Mouse (Mus musculus) R1 (cell line): ENCODE measurements at regions not wholly inside any gene's neighbourhood (a gene's known extent, or its start where the extent isn't known, plus 50 kb on each side); places are given as distances from the start of the nearest gene placed in this dataset.

Source experiments
- DNase-seq: peaks from one replicate; pipeline ENCODE4 v3.0.0-alpha.2; 2018; ENCODE audit warnings: low read depth, low spot score

- DNase-seq, result no peak
These were observed 266.2 kb upstream of the 1700008P02Rik start for GRCm38 (mm10) chr3:6886200-6887052.

DNA sequence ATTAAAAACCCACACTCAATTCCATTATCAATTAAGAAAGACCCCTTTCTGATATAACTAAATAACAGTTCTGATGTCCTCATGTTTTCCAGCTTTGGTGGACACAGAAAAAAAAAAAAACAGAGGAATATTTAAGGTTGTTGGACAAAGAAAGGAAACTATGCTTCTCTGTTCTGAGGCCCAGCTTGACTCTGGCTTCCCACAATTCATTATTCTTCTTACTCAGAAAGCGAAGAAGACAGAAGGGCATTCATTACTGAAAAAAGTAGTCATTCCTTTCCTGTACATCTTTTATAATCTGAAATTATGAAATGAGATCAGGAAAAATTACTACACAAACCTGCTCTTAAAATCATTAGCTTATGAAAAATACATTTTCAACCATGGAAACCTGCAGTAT is 263.2 kb upstream of the 1700008P02Rik start:
- DNase-seq, result no peak

GRCm38 (mm10) chr3:6876265-6876664 is 256.0 kb upstream of the 1700008P02Rik start:
- DNase-seq, result no peak

GRCm38 (mm10) chr3:6872170-6872569 is 251.9 kb upstream of the 1700008P02Rik start:
- no peak for DNase-seq

DNA sequence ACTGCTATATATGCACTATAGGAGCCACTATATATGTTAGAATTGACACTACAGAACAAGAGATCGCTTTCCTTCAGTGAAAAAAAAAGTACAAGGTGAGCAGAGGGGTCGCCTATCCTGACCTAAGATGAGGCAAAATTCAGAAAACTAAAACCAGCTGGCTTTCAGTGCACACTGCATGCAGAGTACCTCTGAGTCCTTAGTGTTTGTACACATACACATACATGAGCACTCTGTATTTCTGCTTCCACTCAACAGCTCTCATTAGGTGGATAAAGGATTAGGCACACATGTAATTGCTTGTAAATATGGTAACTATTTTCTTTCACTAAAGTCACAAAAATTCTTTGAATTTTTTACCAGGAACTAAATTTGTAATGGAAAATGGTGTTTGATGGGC is 251.5 kb upstream of the 1700008P02Rik start:
- DNase-seq, result no peak

DNA sequence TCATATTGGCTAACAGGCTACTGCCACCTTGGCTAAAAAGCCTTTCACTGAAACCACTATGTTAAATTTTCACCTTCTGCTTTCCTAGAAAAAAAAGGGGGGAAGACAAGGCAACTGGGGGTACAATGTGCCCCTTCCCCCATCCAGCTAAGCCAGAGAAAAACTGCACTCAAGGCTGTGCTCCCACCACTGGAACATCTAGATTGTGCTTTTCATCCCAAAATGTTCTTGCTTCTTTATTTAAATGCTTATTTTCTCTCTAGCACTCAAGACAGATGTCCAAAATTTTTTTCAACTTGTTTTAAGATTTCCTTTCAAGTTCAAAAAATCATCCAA is 245.9 kb upstream of the 1700008P02Rik start:
- no peak for DNase-seq

DNA sequence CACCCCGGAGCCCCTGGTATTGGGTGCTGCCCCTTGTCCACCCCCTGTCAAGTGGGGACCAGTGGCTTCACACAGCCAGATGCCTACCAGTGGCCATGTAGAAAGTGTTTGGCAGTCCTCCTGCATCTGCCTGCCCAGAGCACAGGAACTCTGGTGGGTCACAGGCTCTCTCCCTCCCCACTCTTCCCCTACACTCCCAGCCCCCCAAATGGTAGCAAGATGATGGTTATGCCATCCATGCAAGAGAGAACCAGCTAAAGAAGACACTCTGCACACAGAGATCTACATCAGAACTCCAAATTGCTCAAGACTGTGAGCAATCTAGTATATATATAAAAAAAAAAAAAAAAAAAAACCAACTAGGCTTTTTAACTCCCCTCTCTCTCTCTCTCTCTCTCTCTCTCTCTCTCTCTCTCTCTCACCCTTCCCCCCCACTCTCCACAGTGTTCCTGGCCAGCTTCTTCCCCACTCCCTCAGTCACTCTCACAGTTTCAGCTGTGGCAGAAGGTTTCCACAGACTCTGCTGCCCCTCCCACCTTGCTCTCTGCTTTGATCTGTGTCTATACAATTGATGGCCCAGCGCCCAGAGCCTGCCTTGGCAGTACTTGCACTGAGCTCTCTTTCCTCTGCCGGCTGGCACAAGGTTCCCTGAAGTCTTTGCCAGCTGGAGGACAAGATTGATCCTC is 245.4 kb upstream of the 1700008P02Rik start:
- DNase-seq, result no peak

GRCm38 (mm10) chr3:6859866-6860180 is 239.6 kb upstream of the 1700008P02Rik start:
- DNase-seq, result no peak

GRCm38 (mm10) chr3:6858982-6859865 is 239.0 kb upstream of the 1700008P02Rik start:
- DNase-seq, result no peak

DNA sequence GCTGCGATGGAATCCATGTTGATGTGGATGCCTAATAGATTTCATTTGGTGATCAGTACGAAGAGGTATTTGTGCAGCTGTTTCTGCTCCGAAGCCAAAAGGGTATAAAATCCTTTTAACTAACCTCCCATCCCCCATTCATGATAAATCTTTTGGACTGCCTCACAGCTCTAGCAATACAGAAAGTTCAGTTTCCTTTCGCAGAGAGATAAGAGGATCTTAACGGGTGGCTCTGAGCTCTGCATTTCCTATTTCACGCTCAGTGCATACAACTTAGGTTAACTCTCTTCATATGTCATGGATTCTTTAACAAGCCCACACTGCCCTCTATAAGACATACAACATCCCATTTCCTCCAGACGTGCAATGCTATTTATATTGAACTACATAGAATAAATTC is 199.1 kb upstream of the 1700008P02Rik start:
- no peak for DNase-seq

DNA sequence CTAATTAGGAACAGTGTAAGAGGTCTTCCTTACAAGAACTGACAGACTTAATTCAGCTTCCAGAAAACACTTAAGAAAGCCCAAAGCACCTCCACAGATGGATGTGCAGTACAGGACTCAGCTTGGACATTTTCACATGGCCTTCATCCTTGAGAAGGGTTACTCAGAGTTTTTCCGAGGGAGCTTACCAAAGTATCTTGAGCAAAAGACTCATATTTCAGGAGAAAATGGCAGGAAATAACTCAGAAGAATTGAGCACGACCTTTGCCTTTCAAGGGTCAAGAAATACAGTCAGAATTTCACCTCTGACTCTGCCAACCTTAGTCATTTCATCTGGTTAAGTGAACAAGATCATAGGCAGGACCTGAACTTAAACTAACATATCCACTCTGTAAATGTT is 192.1 kb upstream of the 1700008P02Rik start:
- DNase-seq, result no peak

DNA sequence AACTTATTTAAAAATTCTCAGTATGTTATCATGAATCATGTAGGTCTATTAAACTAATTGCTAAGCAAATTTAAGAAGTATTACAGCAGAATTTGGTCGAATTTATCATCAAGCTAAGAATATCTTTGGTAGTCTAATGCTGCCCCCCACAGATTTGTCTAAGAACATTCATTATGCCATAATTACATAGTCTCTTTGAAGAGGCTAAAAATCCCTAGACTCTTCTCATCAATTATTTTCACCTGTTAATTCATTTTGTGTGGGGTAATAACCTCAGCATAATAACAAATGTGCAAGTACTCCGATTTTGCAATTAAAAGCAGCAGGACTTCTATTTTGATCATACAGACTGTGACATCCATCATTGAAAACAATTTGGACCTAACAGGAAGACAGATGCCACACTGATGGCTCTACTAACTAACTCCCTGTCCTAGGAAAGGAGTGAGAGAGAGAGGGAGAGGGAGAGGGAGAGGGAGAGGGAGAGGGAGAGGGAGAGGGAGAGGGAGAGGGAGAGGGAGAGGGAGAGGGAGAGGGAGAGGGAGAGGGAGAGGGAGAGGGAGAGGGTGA is 189.2 kb upstream of the 1700008P02Rik start:
- no peak for DNase-seq

GRCm38 (mm10) chr3:6800092-6800716 is 180.0 kb upstream of the 1700008P02Rik start:
- peak; percentile 11 for DNase-seq

DNA sequence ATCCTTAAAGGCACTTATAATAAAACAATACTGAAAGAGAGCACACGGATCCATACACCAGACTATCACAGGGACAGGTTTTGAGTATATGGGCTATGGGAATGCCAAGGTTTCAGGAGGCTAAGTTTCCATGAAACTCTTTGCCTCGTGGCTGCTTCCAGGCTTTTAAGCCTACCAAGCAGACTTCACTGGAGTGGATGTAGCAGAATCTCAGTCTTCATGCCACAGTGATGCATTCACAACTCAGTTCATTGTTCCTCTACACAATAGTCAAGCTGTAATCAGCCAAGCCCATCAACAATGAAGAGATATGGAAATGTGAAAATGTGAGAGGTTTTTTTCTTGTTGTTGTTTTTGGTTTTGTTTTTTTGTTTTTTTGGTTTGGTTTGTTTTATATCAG is 148.3 kb upstream of the 1700008P02Rik start:
- peak; percentile 75 for DNase-seq

DNA sequence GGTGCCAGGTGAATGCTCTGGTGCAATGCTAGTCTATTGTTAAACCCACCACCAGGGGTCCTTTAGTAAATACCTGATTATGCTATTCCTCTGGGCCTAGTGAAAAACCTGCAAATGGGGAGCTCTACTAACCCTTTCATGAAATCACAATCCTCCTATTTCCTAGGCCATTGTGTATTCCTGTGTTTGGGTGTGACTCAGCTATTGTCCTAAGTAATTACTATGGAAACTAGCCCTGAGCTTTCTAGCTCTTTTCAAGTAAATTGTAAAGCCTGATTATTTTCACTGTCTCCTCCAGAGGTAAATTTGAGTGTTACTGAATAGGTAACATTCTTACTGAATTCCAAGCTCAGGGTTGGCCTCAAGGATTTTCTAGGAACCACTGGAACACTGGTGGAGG is 147.8 kb upstream of the 1700008P02Rik start:
- DNase-seq, result peak; percentile 98

- DNase-seq, result no peak
These were observed 138.9 kb upstream of the 1700008P02Rik start for GRCm38 (mm10) chr3:6759172-6759571.

GRCm38 (mm10) chr3:6757562-6757961 is 137.3 kb upstream of the 1700008P02Rik start:
- no peak for DNase-seq

DNA sequence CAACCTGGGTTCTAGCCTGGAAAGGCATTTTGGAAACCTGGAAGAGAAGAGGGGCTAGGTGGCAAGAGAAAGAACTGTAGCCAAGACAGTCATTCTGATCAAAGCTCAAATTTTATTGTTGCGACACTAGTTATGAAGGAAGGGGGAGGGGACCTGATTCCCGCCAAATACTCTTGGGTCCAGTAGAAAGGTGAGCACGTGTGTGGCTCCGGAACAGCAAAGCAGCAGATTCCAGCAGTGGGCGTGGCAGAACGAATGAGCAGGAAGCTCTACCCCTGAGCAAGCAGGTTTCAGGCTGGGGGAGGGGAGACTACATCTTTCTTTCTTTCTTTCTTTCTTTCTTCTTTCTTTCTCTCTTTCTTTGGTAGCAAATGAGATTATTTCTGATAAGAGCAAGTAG is 130.5 kb upstream of the 1700008P02Rik start:
- DNase-seq, result peak; percentile 77

- no peak for DNase-seq
These were observed 111.4 kb upstream of the 1700008P02Rik start for GRCm38 (mm10) chr3:6731372-6732297.

DNA sequence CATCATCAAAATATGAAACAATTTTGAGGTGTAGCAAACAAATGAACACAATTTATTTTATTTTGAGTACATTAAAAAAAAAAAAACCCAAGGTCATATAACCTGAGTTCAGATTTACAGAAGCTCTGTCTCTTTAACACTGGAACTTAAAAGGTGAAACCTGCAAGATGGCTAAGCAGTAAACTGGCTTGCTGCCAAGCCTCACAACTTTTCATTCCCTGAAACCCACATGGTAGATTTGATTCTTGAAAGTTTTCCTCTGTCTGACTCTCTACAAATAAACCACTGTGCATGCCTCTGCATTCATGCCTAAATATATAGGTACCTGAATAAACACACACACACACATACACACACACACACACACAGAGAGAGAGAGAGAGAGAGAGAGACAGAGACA is 109.8 kb upstream of the 1700008P02Rik start:
- DNase-seq, result no peak
